9 mouse cellular contexts compared by ENCODE assay signal in genomic region chr13:36116520-36117142, GRCm38 (mm10). TPM values are rescaled to one million over a fixed set of nuclear protein-coding genes. Genes with fewer than 3 reads are reported as not detected.
A peak's percentile ranks its signal among the peaks of the same experiment; 100 is the strongest.
DNase-seq lines count a peak whose midpoint lies in the region; ATAC-seq and TF ChIP-seq lines count a peak whose summit lies in the region.
"Had no signal": no experiment of that assay in that cellular context is flagged by ENCODE, and none has a peak within 500 bp of the region (broad histone marks: within the 10 kb centered on the region; RNA-seq: fewer than 3 reads in every experiment).

No protein-coding gene starts in this region.

- TF ChIP-seq POLR2A in heart, adult 2 months (IDR thresholded peaks at IDR 0.05; ENCODE audit: insufficient read depth, low read depth, low read length) = no peak
- no peak for TF ChIP-seq POLR2A in liver, adult 2 months (IDR thresholded peaks at IDR 0.05; ENCODE audit: extremely low read depth, insufficient read depth, low read length)

- TF ChIP-seq EP300 in heart, adult 2 months (IDR thresholded peaks at IDR 0.05; ENCODE audit: insufficient read depth, low read depth, low read length) = no peak

- no peaks in the 10 kb centered on the region for H3K27me3 ChIP-seq in embryonic facial prominence, embryonic 10.5 days (replicated peaks; ENCODE audit: low read depth, poor library complexity, severe bottlenecking)
- no peaks in the 10 kb centered on the region for H3K27me3 ChIP-seq in heart, adult 2 months (ENCODE audit: control insufficient read depth, insufficient read depth, low read length)
- H3K27me3 ChIP-seq in kidney, embryonic 14.5 days (ENCODE audit: control insufficient read depth, insufficient read depth, low read length) = no peaks in the 10 kb centered on the region
- no peaks in the 10 kb centered on the region for H3K27me3 ChIP-seq in liver, adult 2 months (ENCODE audit: control insufficient read depth, insufficient read depth, low read length)
- H3K27me3 ChIP-seq in stomach, embryonic 14.5 days (ENCODE audit: control insufficient read depth, insufficient read depth, low read length) = no peaks in the 10 kb centered on the region
- H3K27me3 ChIP-seq: Patski had no signal

- no peaks in the 10 kb centered on the region for H3K9me3 ChIP-seq in embryonic facial prominence, embryonic 10.5 days
- H3K9me3 ChIP-seq in kidney, embryonic 14.5 days (ENCODE audit: control insufficient read depth, low read length) = no peaks in the 10 kb centered on the region
- H3K9me3 ChIP-seq in stomach, embryonic 14.5 days (ENCODE audit: control insufficient read depth, low read depth, low read length) = no peaks in the 10 kb centered on the region

- H3K27ac ChIP-seq in embryonic facial prominence, embryonic 10.5 days (replicated peaks) = peak overlapping the region; percentile 98
- peak overlapping the region; percentile 98 for H3K27ac ChIP-seq in heart, adult 2 months
- H3K27ac ChIP-seq in kidney, embryonic 14.5 days (ENCODE audit: low read depth, low read length) = peak overlapping the region; percentile 95; the same call in 1 of the 2 replicates
- H3K27ac ChIP-seq in liver, adult 2 months (replicated peaks; ENCODE audit: insufficient read depth, low read depth, low read length) = peak overlapping the region; percentile 62
- H3K27ac ChIP-seq in stomach, embryonic 14.5 days (ENCODE audit: low read length) = no peak overlapping the region

- intact Hi-C loops in heart, adult 2 months (cut with DNase I) = loop anchor here (2.0 to 5.0 kb wide), 2 partner anchors 99 to 376 kb away; no protein-coding TSS in a partner anchor

- H3K4me2 ChIP-seq in kidney, embryonic 14.5 days (replicated peaks; ENCODE audit: low read depth, low read length) = peak overlapping the region; percentile 81
- H3K4me2 ChIP-seq in stomach, embryonic 14.5 days (replicated peaks; ENCODE audit: low read depth, low read length) = peak overlapping the region; percentile 61

- peak; percentile 37 for DNase-seq in layer of hippocampus, adult 11-12 months (ENCODE audit: low spot score)
- DNase-seq in layer of hippocampus, adult 9-10 months (ENCODE audit: low spot score) = no peak
- peak; percentile 58 for DNase-seq in embryonic facial prominence, embryonic 10.5 days (ENCODE audit: low spot score)
- peak; percentile 40 to 54 for DNase-seq in heart, adult 2 months
- DNase-seq in liver, adult 2 months (ENCODE audit: extremely low read depth, low read depth, low spot score) = peak; percentile 49
- DNase-seq in naive thymus-derived CD4-positive, alpha-beta T cell, adult 2 months (ENCODE audit: low read depth) = peak; percentile 35

- 8% methylated on average over 21 of the region's 21 CpGs for WGBS in embryonic facial prominence, embryonic 10.5 days
- 9% methylated on average over 21 of the region's 21 CpGs for WGBS in heart, adult 2 months
- WGBS in kidney, embryonic 14.5 days = 7% methylated on average over 21 of the region's 21 CpGs
- 10% methylated on average over 21 of the region's 21 CpGs for WGBS in liver, adult 2 months
- 6% methylated on average over 21 of the region's 21 CpGs for WGBS in stomach, embryonic 14.5 days

- no peaks in the 10 kb centered on the region for H3K36me3 ChIP-seq in embryonic facial prominence, embryonic 10.5 days (replicated peaks)
- no peaks in the 10 kb centered on the region for H3K36me3 ChIP-seq in heart, adult 2 months (ENCODE audit: control insufficient read depth, insufficient read depth, low read length)
- H3K36me3 ChIP-seq in kidney, embryonic 14.5 days (ENCODE audit: control insufficient read depth, insufficient read depth, low read length) = no peaks in the 10 kb centered on the region
- H3K36me3 ChIP-seq in liver, adult 2 months (ENCODE audit: control insufficient read depth, insufficient read depth, low read length) = no peaks in the 10 kb centered on the region
- H3K36me3 ChIP-seq in stomach, embryonic 14.5 days (ENCODE audit: control insufficient read depth, insufficient read depth, low read length) = no peaks in the 10 kb centered on the region

- TF ChIP-seq CTCF in heart, adult 2 months (IDR thresholded peaks at IDR 0.05) = no peak
- no peak for TF ChIP-seq CTCF in liver, adult 2 months (IDR thresholded peaks at IDR 0.05; ENCODE audit: low read depth, low read length)

- ATAC-seq in kidney, embryonic 14.5 days (ENCODE audit: low FRiP score, low TSS enrichment) = peak; percentile 26
- peak; percentile 23; the same call in 1 of the 2 replicates for ATAC-seq in stomach, embryonic 14.5 days (ENCODE audit: insufficient number of reproducible peaks, insufficient read depth, low FRiP score, low read depth)

- peaks cover 2% of the 10 kb centered on the region; the same call in 1 of the 2 replicates for H3K79me2 ChIP-seq in heart, adult 2 months (replicated peaks; ENCODE audit: control insufficient read depth, insufficient read depth, low read length)
- peaks cover 9% of the 10 kb centered on the region; the same call in 1 of the 2 replicates for H3K79me2 ChIP-seq in liver, adult 2 months (ENCODE audit: control insufficient read depth, insufficient read depth, low read length)

- peaks cover 11% of the 10 kb centered on the region for H3K4me1 ChIP-seq in embryonic facial prominence, embryonic 10.5 days
- H3K4me1 ChIP-seq in heart, adult 2 months (ENCODE audit: control insufficient read depth, insufficient read depth, low read length) = no peaks in the 10 kb centered on the region; the same call in 1 of the 2 replicates
- H3K4me1 ChIP-seq in kidney, embryonic 14.5 days (ENCODE audit: control insufficient read depth, insufficient read depth, low read length) = peaks cover 4% of the 10 kb centered on the region; the same call in 1 of the 2 replicates
- no peaks in the 10 kb centered on the region; the same call in 1 of the 2 replicates for H3K4me1 ChIP-seq in liver, adult 2 months (ENCODE audit: control insufficient read depth, insufficient read depth, low read length)
- no peaks in the 10 kb centered on the region for H3K4me1 ChIP-seq in stomach, embryonic 14.5 days (ENCODE audit: control insufficient read depth, insufficient read depth, low read length)

- peak overlapping the region; percentile 83 for H3K9ac ChIP-seq in heart, adult 2 months (ENCODE audit: low read depth, low read length)
- H3K9ac ChIP-seq in kidney, embryonic 14.5 days (ENCODE audit: low read depth, low read length) = peak overlapping the region; percentile 76
- peak overlapping the region; percentile 79 for H3K9ac ChIP-seq in liver, adult 2 months (ENCODE audit: low read depth, low read length)
- H3K9ac ChIP-seq in stomach, embryonic 14.5 days (replicated peaks; ENCODE audit: low read depth, low read length) = peak overlapping the region; percentile 45; the same call in 1 of the 2 replicates

- H3K4me3 ChIP-seq in embryonic facial prominence, embryonic 10.5 days = peak overlapping the region; percentile 77
- H3K4me3 ChIP-seq in heart, adult 2 months = peak overlapping the region; percentile 75
- H3K4me3 ChIP-seq in kidney, embryonic 14.5 days (ENCODE audit: low read length) = peak overlapping the region; percentile 59
- H3K4me3 ChIP-seq in liver, adult 2 months (ENCODE audit: insufficient read depth, low read depth, low read length) = peak overlapping the region; percentile 79
- H3K4me3 ChIP-seq in stomach, embryonic 14.5 days (ENCODE audit: low read depth, low read length) = peak overlapping the region; percentile 56

RNA-seq across cellular contexts. Expression of gene Fars2, which starts 0.6 kb away (rescaled TPM):
- 23.5 and 26.4 TPM in 2 replicates for polyA plus RNA-seq in embryonic facial prominence, embryonic 10.5 days (2016; fragmentation: Nextera tagmentation; extraction: Ambion mirVana)
- 10 to 100 TPM; 73.3 to 85.7 TPM for total RNA-seq in heart, adult 2 months (2021)
- 77.7 and 108 TPM in 2 replicates for polyA plus RNA-seq in heart, adult 2 months (2012; rRNA removed)
- 29.4 and 31.7 TPM in 2 replicates for polyA plus RNA-seq in kidney, embryonic 14.5 days (2014; fragmentation: Nextera tagmentation; extraction: Ambion mirVana)
- 41.9 and 47.1 TPM in 2 replicates for total RNA-seq in liver, adult 2 months (2014; rRNA removed)
- polyA plus RNA-seq in liver, adult 2 months (2012; rRNA removed) = 52.5 and 58.4 TPM in 2 replicates
- 35.4 and 40.0 TPM in 2 replicates for polyA plus RNA-seq in stomach, embryonic 14.5 days (2014; fragmentation: Nextera tagmentation; extraction: Ambion mirVana)

RNA-seq across cellular contexts. Expression of gene Lyrm4, which starts 0.7 kb away (rescaled TPM):
- 21.6 and 22.7 TPM in 2 replicates for polyA plus RNA-seq in embryonic facial prominence, embryonic 10.5 days (2016; fragmentation: Nextera tagmentation; extraction: Ambion mirVana)
- total RNA-seq in heart, adult 2 months (2021) = 10 to 100 TPM; 10.6 to 12.2 TPM
- 5.1 and 8.3 TPM in 2 replicates for polyA plus RNA-seq in heart, adult 2 months (2012; rRNA removed)
- polyA plus RNA-seq in kidney, embryonic 14.5 days (2014; fragmentation: Nextera tagmentation; extraction: Ambion mirVana) = 28.4 and 29.9 TPM in 2 replicates
- total RNA-seq in liver, adult 2 months (2014; rRNA removed) = 4.2 and 4.6 TPM in 2 replicates
- 2.7 and 2.8 TPM in 2 replicates for polyA plus RNA-seq in liver, adult 2 months (2012; rRNA removed)
- polyA plus RNA-seq in stomach, embryonic 14.5 days (2014; fragmentation: Nextera tagmentation; extraction: Ambion mirVana) = 28.1 and 30.1 TPM in 2 replicates
